Mouse (Mus musculus): Measurements from ENCODE around the gene Nphp4.

GRCm38 (mm10) chr4:152574266-152574665, 97.8 kb downstream of the Nphp4 start:
- no peak for TF ChIP-seq CTCF (IDR thresholded peaks at IDR 0.05; ENCODE audit: control insufficient read depth, insufficient read depth, insufficient replicate concordance, low read depth, low read length)
- no peak for TF ChIP-seq POLR2A (IDR thresholded peaks at IDR 0.05; ENCODE audit: control insufficient read depth, low read depth, low read length)
